Mouse (Mus musculus): ENCODE results near the gene Osm. TPM values are rescaled to one million over a fixed set of nuclear protein-coding genes. Genes with fewer than 3 reads are reported as not detected.

Gene Osm
- polyA plus RNA-seq, 1 experiment from 2014 or later, result 0.14 TPM

DNA sequence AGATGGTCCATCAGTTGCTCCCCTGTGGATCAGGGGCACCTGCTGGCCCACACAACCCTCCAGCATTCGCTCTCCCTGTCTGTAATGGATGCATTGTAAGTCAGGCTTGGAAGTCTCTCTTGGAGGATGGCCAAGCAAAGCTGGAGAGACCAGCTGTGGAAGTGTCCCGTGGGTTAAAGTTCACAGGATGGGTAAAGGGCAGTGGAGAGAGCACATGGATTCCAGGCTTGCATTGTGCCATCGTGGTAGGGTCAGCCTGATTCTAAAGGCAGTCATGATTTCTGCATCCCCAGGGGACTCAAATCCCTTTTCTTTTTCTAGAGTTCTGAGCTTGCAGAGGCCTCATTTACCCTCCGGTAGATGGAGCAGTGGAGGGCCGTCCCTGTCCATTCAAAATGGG, 21.5 kb downstream of the Osm start:
- no peak overlapping the region for H3K4me2 ChIP-seq (ENCODE audit: low read depth, low read length)
- no peaks in the 10 kb centered on the region for H3K27me3 ChIP-seq (ENCODE audit: control insufficient read depth, insufficient read depth, low read length)
- H3K4me3 ChIP-seq (replicated peaks; ENCODE audit: low read length), result no peak overlapping the region
- H3K9ac ChIP-seq (ENCODE audit: low read length), result no peak overlapping the region
- H3K27ac ChIP-seq (ENCODE audit: low read length), result no peak overlapping the region
- no peak for ATAC-seq (ENCODE audit: insufficient read depth, low FRiP score)
- WGBS, result 49% methylated on average over 5 of the region's 5 CpGs
- H3K36me3 ChIP-seq (ENCODE audit: control insufficient read depth, insufficient read depth, low read length), result no peaks in the 10 kb centered on the region
- peaks cover 28% of the 10 kb centered on the region for H3K4me1 ChIP-seq (ENCODE audit: control insufficient read depth, insufficient read depth, low read length)
- no peaks in the 10 kb centered on the region for H3K9me3 ChIP-seq (replicated peaks; ENCODE audit: control insufficient read depth, low read length)

DNA sequence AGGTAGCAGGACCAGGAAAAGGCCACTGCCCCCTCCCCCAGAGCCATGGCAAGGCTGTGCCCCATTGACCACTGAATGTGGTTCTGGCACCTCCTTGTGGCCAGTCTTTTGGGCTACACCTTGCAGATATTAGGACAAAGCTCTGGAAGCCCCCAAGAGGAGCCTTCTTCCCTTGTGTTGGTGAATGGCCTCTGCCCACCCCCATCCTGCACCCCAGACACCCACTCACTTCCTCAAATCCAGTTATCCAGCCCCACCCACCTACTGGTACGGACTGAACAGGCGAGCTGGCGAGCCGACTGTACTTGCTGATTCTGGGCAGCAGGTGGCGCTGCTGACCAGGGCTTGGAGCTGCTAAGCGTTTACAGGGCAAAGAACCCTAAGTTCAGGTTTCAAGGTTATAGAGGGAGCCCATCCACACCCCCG, 22.4 kb downstream of the Osm start:
- whole genome bisulfite sequencing, result under 1% methylated on average over 7 of the region's 7 CpGs
- H3K9ac ChIP-seq (ENCODE audit: low read length), result no peak overlapping the region
- H3K36me3 ChIP-seq (ENCODE audit: control insufficient read depth, insufficient read depth, low read length), result no peaks in the 10 kb centered on the region
- H3K4me2 ChIP-seq (ENCODE audit: low read depth, low read length), result peak overlapping the region; percentile 44; the same call in 1 of the 2 replicates
- peak overlapping the region; percentile 27; the same call in 1 of the 2 replicates for H3K4me3 ChIP-seq (replicated peaks; ENCODE audit: low read length)
- H3K27me3 ChIP-seq (ENCODE audit: control insufficient read depth, insufficient read depth, low read length), result no peaks in the 10 kb centered on the region
- no peaks in the 10 kb centered on the region for H3K9me3 ChIP-seq (replicated peaks; ENCODE audit: control insufficient read depth, low read length)
- H3K27ac ChIP-seq (ENCODE audit: low read length), result no peak overlapping the region
- ATAC-seq (ENCODE audit: insufficient read depth, low FRiP score), result 0 out of 2 replicates have a peak, but pooled peaks have one; percentile 22
- H3K4me1 ChIP-seq (ENCODE audit: control insufficient read depth, insufficient read depth, low read length), result peaks cover 36% of the 10 kb centered on the region

DNA sequence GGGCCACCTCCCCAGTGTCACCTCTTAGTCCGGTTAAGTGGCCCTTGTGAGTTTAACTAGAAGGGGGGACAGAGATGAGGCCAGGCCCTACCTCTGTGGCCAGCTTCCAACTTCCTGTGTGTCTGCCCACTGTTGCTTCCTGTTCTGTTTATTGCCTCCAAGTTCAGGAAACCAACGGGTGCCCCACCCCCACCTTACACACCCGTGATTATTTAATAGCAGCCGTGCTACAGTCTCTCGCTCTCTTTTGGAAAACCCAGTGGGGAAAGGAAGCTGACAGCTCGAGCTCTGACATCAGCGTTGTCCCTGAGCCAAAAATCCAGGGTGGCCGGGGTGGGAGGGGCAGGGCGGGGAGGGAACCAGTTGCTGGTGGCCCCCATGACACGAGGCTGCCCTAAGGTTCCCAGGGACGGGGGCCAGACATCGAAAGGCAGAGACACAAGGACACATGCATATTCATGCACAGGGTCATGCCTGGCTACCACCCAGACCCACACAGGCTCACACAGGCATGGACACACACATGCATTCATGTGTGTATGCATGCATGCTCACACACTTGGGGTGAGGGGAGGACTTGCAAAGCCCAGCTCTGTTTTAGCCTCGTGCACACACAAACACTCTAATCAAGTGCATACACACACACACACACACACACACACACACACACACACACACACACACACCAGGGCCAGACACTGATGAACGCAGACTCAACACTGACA, 24.4 kb downstream of the Osm start:
- Histone ChIP-seq H3K36me3 (ENCODE audit: control insufficient read depth, insufficient read depth, low read length) (no peaks in the 10 kb centered on the region), H3K4me2 (ENCODE audit: low read depth, low read length) (peak overlapping the region; percentile 24), H3K27me3 (ENCODE audit: control insufficient read depth, insufficient read depth, low read length) (peaks cover 2% of the 10 kb centered on the region; the same call in 1 of the 2 replicates), H3K4me1 (ENCODE audit: control insufficient read depth, insufficient read depth, low read length) (peaks cover 50% of the 10 kb centered on the region), H3K27ac (ENCODE audit: low read length) (peak overlapping the region; percentile 33; the same call in 1 of the 2 replicates), H3K4me3 (replicated peaks; ENCODE audit: low read length) (no peak overlapping the region), H3K9me3 (replicated peaks; ENCODE audit: control insufficient read depth, low read length) (no peaks in the 10 kb centered on the region), H3K9ac (ENCODE audit: low read length) (peak overlapping the region; percentile 43; the same call in 1 of the 2 replicates)
- ATAC-seq (ENCODE audit: insufficient read depth, low FRiP score), result peak; percentile 3; the same call in 1 of the 2 replicates
- WGBS, result 28% methylated on average over 14 of the region's 14 CpGs

DNA sequence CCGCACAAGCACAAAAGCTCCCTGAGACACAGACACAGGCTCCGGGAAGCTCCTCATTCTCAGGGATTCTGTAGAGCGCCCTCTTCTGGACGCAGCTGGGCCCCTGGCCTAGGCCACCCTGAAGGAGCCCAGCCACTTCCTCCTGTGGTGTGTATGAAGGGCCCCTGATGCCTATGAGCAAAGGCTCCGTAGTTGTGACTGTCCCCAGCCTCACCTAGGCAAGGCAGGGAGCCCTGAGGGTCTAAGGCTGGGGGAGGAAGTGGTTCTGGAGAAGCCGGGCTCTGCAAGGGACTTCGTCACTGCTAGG, 24.9 kb downstream of the Osm start:
- ATAC-seq (ENCODE audit: insufficient read depth, low FRiP score), result no peak
- Histone ChIP-seq H3K4me1 (ENCODE audit: control insufficient read depth, insufficient read depth, low read length) (peaks cover 55% of the 10 kb centered on the region), H3K27me3 (ENCODE audit: control insufficient read depth, insufficient read depth, low read length) (peaks cover 5% of the 10 kb centered on the region; the same call in 1 of the 2 replicates), H3K36me3 (ENCODE audit: control insufficient read depth, insufficient read depth, low read length) (no peaks in the 10 kb centered on the region), H3K9ac (ENCODE audit: low read length) (no peak overlapping the region), H3K4me3 (replicated peaks; ENCODE audit: low read length) (no peak overlapping the region), H3K4me2 (ENCODE audit: low read depth, low read length) (no peak overlapping the region), H3K27ac (ENCODE audit: low read length) (peak overlapping the region; percentile 33; the same call in 1 of the 2 replicates), H3K9me3 (replicated peaks; ENCODE audit: control insufficient read depth, low read length) (no peaks in the 10 kb centered on the region)
- WGBS, result 50% methylated on average over 7 of the region's 7 CpGs

DNA sequence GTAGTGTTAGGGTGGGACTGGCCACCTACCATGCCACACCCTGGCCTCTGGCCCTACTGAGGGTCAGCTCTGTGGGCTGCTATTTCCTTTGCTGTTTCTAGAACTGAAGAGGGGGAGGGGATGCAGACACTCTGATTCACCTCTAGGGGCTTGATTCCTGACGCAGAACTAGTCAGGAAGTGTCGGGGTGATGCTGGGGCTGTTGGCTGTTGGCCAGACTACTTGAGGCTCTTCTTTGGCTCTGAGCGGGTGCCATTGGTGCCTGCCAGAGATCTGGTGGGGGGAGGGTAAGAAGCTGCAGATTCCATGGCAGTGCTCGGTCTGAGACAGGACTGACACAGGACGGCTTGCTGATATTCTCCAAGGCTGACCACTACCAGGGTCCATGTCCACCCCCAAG, 25.7 kb downstream of the Osm start:
- H3K4me3 ChIP-seq (replicated peaks; ENCODE audit: low read length), result no peak overlapping the region
- no peaks in the 10 kb centered on the region for H3K36me3 ChIP-seq (ENCODE audit: control insufficient read depth, insufficient read depth, low read length)
- peaks cover 58% of the 10 kb centered on the region for H3K4me1 ChIP-seq (ENCODE audit: control insufficient read depth, insufficient read depth, low read length)
- peak overlapping the region; percentile 33; the same call in 1 of the 2 replicates for H3K27ac ChIP-seq (ENCODE audit: low read length)
- peaks cover 5% of the 10 kb centered on the region; the same call in 1 of the 2 replicates for H3K27me3 ChIP-seq (ENCODE audit: control insufficient read depth, insufficient read depth, low read length)
- no peak overlapping the region for H3K4me2 ChIP-seq (ENCODE audit: low read depth, low read length)
- no peak overlapping the region for H3K9ac ChIP-seq (ENCODE audit: low read length)
- WGBS, result 31% methylated on average over 5 of the region's 5 CpGs
- no peaks in the 10 kb centered on the region for H3K9me3 ChIP-seq (replicated peaks; ENCODE audit: control insufficient read depth, low read length)
- ATAC-seq (ENCODE audit: insufficient read depth, low FRiP score), result no peak

DNA sequence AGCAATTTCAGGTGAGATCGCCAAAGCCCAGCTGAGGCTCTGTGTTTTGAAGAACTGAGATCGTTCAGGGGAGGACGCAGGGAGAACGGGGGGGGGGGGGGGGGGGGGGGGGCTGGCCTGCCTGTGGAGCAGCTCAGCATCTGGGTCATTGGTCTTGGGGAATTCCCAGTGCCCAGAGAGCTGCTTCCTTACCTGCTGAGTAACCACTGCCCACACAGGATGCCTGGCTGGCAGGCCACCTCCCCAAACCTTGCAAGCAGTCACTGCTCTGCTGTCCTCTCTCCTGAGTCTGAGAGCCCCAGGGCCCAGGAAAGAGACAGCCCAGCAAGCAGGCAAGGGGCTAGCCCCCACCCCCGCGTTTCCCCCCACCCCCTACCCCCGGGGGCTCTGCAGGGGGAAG, 26.6 kb downstream of the Osm start:
- Histone ChIP-seq H3K27me3 (ENCODE audit: control insufficient read depth, insufficient read depth, low read length) (peaks cover 5% of the 10 kb centered on the region; the same call in 1 of the 2 replicates), H3K4me3 (replicated peaks; ENCODE audit: low read length) (no peak overlapping the region), H3K9me3 (replicated peaks; ENCODE audit: control insufficient read depth, low read length) (no peaks in the 10 kb centered on the region), H3K9ac (ENCODE audit: low read length) (no peak overlapping the region; the same call in 1 of the 2 replicates), H3K4me1 (ENCODE audit: control insufficient read depth, insufficient read depth, low read length) (peaks cover 61% of the 10 kb centered on the region), H3K36me3 (ENCODE audit: control insufficient read depth, insufficient read depth, low read length) (no peaks in the 10 kb centered on the region), H3K27ac (ENCODE audit: low read length) (no peak overlapping the region), H3K4me2 (ENCODE audit: low read depth, low read length) (no peak overlapping the region)
- WGBS, result 19% methylated on average over 7 of the region's 7 CpGs
- ATAC-seq (ENCODE audit: insufficient read depth, low FRiP score), result no peak

DNA sequence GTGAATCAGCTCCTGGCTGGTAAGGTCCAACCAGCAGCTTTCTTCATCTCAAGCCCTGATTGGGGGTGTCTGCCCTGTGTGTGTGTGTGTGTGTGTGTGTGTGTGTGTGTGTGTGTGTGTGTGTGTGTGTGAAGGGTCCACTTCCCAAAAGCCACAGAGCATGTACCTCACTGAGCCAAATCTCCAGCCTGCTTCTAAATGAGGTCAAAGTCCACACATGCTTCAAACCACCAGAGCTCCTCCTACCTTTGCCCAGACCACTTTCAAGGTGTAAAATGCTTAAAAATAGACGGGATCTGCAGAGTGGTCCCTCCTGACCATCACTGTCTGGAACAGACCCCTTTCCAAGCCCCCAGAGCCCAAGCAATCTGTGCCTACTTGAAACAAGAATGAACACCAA, 27.1 kb downstream of the Osm start:
- no peak overlapping the region for H3K4me2 ChIP-seq (ENCODE audit: low read depth, low read length)
- H3K9me3 ChIP-seq (replicated peaks; ENCODE audit: control insufficient read depth, low read length), result no peaks in the 10 kb centered on the region
- ATAC-seq (ENCODE audit: insufficient read depth, low FRiP score), result no peak
- peaks cover 5% of the 10 kb centered on the region; the same call in 1 of the 2 replicates for H3K27me3 ChIP-seq (ENCODE audit: control insufficient read depth, insufficient read depth, low read length)
- peak overlapping the region; percentile 61 for H3K27ac ChIP-seq (ENCODE audit: low read length)
- H3K4me1 ChIP-seq (ENCODE audit: control insufficient read depth, insufficient read depth, low read length), result peaks cover 61% of the 10 kb centered on the region
- H3K36me3 ChIP-seq (ENCODE audit: control insufficient read depth, insufficient read depth, low read length), result no peaks in the 10 kb centered on the region
- no peak overlapping the region; the same call in 1 of the 2 replicates for H3K9ac ChIP-seq (ENCODE audit: low read length)
- 11% methylated on average over 1 of the region's 1 CpGs for WGBS
- no peak overlapping the region for H3K4me3 ChIP-seq (replicated peaks; ENCODE audit: low read length)

DNA sequence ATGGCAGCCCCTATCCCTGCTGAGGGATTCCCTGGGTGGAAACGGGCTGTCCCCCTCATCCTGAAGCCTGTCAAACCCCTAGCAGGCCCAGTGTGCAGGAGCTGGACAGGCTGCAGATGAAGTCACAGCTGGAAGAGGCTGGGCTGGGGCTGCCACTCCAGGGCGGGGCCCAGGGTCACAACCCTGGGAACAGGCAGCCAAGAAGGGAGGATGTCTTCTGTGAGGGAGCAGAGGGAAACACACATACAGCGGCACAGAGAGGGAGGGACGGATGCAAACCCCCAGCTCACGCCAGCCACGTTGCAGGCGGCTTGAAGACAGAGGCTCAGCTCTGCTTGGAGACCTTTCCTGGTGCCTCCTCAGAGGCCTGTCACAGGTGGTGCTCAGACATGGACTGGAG, 27.8 kb downstream of the Osm start:
- WGBS, result 39% methylated on average over 7 of the region's 7 CpGs
- Histone ChIP-seq H3K9me3 (replicated peaks; ENCODE audit: control insufficient read depth, low read length) (no peaks in the 10 kb centered on the region), H3K27ac (ENCODE audit: low read length) (peak overlapping the region; percentile 61), H3K9ac (ENCODE audit: low read length) (peak overlapping the region; percentile 42), H3K4me1 (ENCODE audit: control insufficient read depth, insufficient read depth, low read length) (peaks cover 61% of the 10 kb centered on the region), H3K4me3 (replicated peaks; ENCODE audit: low read length) (no peak overlapping the region), H3K4me2 (ENCODE audit: low read depth, low read length) (peak overlapping the region; percentile 34; the same call in 1 of the 2 replicates), H3K36me3 (ENCODE audit: control insufficient read depth, insufficient read depth, low read length) (no peaks in the 10 kb centered on the region), H3K27me3 (ENCODE audit: control insufficient read depth, insufficient read depth, low read length) (peaks cover 5% of the 10 kb centered on the region; the same call in 1 of the 2 replicates)
- ATAC-seq (ENCODE audit: insufficient read depth, low FRiP score), result peak; percentile 49; the same call in 1 of the 2 replicates

Measured in stomach, embryonic 16.5 days (tissue).